Mouse (Mus musculus) embryonic facial prominence, embryonic 12.5 days (tissue): ENCODE results near the gene Spata5. TPM values are rescaled to one million over a fixed set of nuclear protein-coding genes. Genes with fewer than 3 reads are reported as not detected.

ENCODE experiments used
- ATAC-seq: fragments of 200-750 bp; cut with Nextera tagmentation; 2 replicates; pipeline ENCODE4 v1.8.0; 2017; ENCODE audit not compliant: insufficient number of reproducible peaks, insufficient read depth, low FRiP score, low TSS enrichment
- H3K27ac ChIP-seq: fragments of 300-500 bp; sonication (generic); 2 replicates; pipeline ENCODE4 v1.5.1; 2016; ENCODE audit warnings: mild to moderate bottlenecking
- H3K27me3 ChIP-seq: fragments of 300-500 bp; sonication (generic); 2 replicates; pipeline ENCODE4 v1.6.1; 2016; ENCODE audit warnings: mild to moderate bottlenecking, moderate library complexity
- H3K36me3 ChIP-seq: fragments of 300-500 bp; sonication (generic); 2 replicates; pipeline ENCODE4 v1.6.1; 2016; ENCODE audit warnings: mild to moderate bottlenecking
- H3K4me1 ChIP-seq: fragments of 300-500 bp; sonication (generic); 2 replicates; pipeline ENCODE4 v1.6.1; 2016
- H3K4me2 ChIP-seq: fragments of 300-500 bp; sonication (generic); replicated peaks from 2 replicates; pipeline ENCODE4 v1.6.1; 2016; ENCODE audit warnings: mild to moderate bottlenecking, moderate library complexity
- H3K4me3 ChIP-seq: fragments of 300-500 bp; sonication (generic); 2 replicates; pipeline ENCODE4 v1.5.1; 2016; ENCODE audit warnings: mild to moderate bottlenecking
- H3K9ac ChIP-seq: fragments of 300-500 bp; sonication (generic); 2 replicates; pipeline ENCODE4 v1.6.1; 2016; ENCODE audit warnings: mild to moderate bottlenecking, moderate library complexity
- H3K9me3 ChIP-seq: fragments of 300-500 bp; sonication (generic); 2 replicates; pipeline ENCODE4 v1.6.1; 2016; ENCODE audit warnings: mild to moderate bottlenecking, moderate library complexity
- WGBS: fragments of 180-500 bp; shearing (Covaris S2); methylation state at CpG from one replicate; pipeline ENCODE4 v1.1.7; 2016; 5-methylcytosine and 5-hydroxymethylcytosine counted together
- polyA plus RNA-seq: library from polyadenylated mRNA; unstranded; fragments of >200 nt; fragmentation: Nextera tagmentation; extraction: Ambion mirVana; gene quantifications from 2 replicates; pipeline ENCODE4 v1.2.1, GENCODE M21; 2016

The Spata5 gene
- polyA plus RNA-seq, 1 experiment from 2014 or later, result 50.0 TPM

DNA sequence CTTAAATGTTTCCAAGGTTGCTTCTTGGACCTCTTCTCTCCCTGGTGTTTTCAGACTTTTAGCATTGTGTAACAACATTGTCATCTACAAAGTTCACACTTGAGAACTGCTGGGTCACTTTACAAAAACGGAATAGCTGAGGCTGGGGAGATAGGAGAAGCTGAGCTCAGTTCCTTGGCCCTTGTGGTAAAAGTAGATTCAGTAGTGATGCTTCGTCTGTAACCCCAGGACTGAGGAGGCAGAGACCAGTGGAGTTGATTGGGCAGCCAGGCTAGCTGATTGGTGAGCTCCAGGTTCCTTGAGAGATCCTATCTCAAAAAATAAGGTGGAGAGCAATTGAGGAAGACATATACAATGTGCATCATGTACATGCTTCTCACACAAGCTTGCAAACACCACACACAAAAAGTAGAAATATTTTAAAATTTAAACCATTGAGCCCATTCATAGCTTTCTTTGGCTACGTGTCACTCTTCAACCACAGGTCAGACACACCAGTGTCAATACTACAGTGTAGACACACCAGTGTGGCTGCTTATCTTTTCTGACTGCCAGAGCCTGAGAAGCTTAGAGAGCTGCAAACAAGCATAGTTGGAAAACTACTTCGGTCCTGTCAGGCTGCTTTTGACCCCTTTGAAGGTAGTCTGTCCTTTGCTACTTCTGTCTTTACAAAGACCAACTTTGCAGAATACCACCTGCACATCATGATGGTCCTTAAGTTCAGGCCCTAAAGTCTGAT lies 138.2 kb downstream of the Spata5 start:
- peaks cover 15% of the 10 kb centered on the region for H3K4me1 ChIP-seq
- WGBS, result 88% methylated on average over 4 of the region's 4 CpGs
- no peak for ATAC-seq
- no peak overlapping the region for H3K4me2 ChIP-seq
- H3K9me3 ChIP-seq, result no peaks in the 10 kb centered on the region
- no peak overlapping the region for H3K4me3 ChIP-seq
- H3K27me3 ChIP-seq, result no peaks in the 10 kb centered on the region
- H3K36me3 ChIP-seq, result no peaks in the 10 kb centered on the region
- no peak overlapping the region for H3K27ac ChIP-seq
- H3K9ac ChIP-seq, result no peak overlapping the region

DNA sequence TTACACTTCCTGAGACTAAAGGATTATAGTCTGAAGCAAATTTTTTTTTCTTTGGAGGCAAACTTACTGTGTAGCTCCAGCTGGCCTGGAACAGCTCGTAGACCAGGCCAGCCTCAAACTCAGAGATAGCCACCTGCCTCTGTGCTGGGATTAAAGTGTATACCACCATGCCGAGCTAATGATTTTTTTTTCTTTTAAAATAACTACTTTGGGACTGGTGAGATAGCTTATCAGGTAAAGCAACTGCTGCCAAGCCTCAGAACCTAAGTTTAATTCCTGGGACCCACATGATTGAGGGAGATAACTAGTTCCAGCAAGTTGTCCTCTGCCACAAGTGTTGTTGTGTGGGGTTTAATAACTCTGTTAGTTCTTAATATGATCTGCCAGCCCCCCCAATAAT lies 139.6 kb downstream of the Spata5 start:
- no peak overlapping the region for H3K9ac ChIP-seq
- WGBS, result 75% methylated on average over 2 of the region's 2 CpGs

DNA sequence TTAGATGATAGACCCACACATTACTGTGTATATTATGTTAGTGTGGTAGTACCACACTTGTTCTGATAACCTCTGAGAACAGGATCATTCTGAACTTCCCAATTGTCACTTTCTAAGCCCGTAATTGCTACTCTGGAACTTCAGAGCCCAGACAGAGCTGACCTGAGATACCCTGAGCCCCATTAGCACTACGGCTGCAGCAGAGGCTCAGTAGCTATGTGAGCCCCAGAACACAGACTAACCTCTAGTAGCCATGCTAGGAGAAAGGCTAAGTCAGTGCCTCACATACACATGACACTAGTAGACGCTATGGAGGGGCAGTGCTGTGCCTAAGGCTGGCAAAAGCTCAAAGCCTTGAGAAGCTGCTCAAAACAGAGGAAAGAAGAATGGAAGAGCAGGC lies 141.8 kb downstream of the Spata5 start:
- Histone ChIP-seq H3K9me3 (no peaks in the 10 kb centered on the region), H3K9ac (no peak overlapping the region), H3K4me1 (peaks cover 8% of the 10 kb centered on the region), H3K4me2 (no peak overlapping the region), H3K4me3 (no peak overlapping the region), H3K36me3 (no peaks in the 10 kb centered on the region), H3K27me3 (no peaks in the 10 kb centered on the region), H3K27ac (no peak overlapping the region)
- no peak for ATAC-seq
- 80% methylated on average over 3 of the region's 3 CpGs for WGBS

More for the DNA sequence above, 139.6 kb downstream of the Spata5 start:
- no peaks in the 10 kb centered on the region for H3K27me3 ChIP-seq
- H3K36me3 ChIP-seq, result no peaks in the 10 kb centered on the region
- no peak overlapping the region for H3K4me2 ChIP-seq
- no peak for ATAC-seq
- H3K4me3 ChIP-seq, result no peak overlapping the region
- no peaks in the 10 kb centered on the region for H3K9me3 ChIP-seq
- H3K4me1 ChIP-seq, result peaks cover 15% of the 10 kb centered on the region
- no peak overlapping the region for H3K27ac ChIP-seq

DNA sequence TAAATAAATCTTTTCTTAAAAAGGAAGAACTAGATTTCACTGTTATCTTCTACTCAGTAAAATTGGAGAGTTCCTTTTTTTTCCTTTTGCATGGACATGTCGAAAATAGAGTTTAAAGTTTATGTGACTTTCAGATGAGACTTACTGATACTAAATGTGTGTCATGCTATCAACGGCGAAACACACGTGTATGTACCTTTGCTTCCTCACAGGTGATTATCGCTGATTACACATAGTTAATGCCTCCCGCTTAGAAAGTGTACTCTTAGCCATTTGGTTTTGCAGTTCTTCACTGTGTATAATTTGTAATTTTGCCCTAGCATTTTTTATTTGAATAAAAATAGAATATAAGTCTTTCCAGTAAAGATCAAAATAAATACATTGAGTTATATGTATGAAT lies 146.4 kb downstream of the Spata5 start:
- Histone ChIP-seq H3K4me2 (no peak overlapping the region), H3K4me1 (peaks cover 14% of the 10 kb centered on the region), H3K9ac (no peak overlapping the region), H3K27me3 (no peaks in the 10 kb centered on the region), H3K36me3 (no peaks in the 10 kb centered on the region), H3K27ac (no peak overlapping the region), H3K9me3 (no peaks in the 10 kb centered on the region), H3K4me3 (no peak overlapping the region)
- ATAC-seq, result no peak
- 92% methylated on average over 6 of the region's 6 CpGs for WGBS

DNA sequence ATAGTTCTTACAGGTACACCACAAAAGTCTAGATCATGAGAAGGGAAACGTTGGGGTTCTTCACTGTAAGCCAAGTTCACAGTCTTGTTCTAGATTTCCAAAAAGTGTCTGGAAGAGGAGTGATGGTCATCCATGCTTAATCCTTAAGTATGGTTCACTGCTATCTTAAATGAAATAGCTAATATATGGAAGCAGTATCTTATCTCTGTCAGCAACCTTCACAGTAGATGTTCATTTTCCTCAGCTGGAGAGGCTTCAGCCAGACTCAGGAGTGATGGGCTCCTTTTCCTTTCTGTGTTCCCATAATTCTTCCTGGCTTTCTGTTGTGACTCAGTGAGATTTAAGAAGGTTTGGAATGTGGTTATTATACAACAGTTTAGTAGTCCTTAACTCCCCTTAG lies 147.8 kb downstream of the Spata5 start:
- Histone ChIP-seq H3K27ac (no peak overlapping the region), H3K27me3 (no peaks in the 10 kb centered on the region), H3K36me3 (no peaks in the 10 kb centered on the region), H3K4me1 (peaks cover 19% of the 10 kb centered on the region), H3K9me3 (no peaks in the 10 kb centered on the region), H3K4me2 (no peak overlapping the region), H3K4me3 (no peak overlapping the region), H3K9ac (no peak overlapping the region)
- 91% methylated on average over 1 of the region's 1 CpGs for WGBS
- no peak for ATAC-seq

DNA sequence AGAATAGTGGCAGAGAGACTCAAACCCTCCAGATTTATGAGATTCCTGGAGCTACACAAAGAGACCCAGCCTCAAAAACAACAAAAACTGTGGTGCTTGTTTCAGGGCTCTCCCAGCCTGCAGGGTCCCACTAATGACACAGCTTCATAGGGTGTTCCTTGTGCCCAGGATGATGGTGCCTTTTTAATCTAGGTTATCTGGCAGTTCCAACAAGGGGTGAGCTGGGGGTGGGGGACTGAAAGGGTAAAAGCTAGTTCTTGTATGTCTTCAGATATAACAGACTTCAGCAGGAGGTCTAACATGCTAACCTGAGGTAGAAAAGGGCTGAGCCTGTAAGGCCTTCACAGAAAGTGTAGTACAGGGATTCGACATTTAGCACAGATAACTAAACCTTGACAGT lies 149.1 kb downstream of the Spata5 start:
- H3K27me3 ChIP-seq, result no peaks in the 10 kb centered on the region
- no peak overlapping the region for H3K9ac ChIP-seq
- H3K9me3 ChIP-seq, result no peaks in the 10 kb centered on the region
- H3K4me3 ChIP-seq, result no peak overlapping the region
- H3K4me2 ChIP-seq, result no peak overlapping the region
- ATAC-seq, result no peak
- H3K4me1 ChIP-seq, result peaks cover 19% of the 10 kb centered on the region
- H3K27ac ChIP-seq, result no peak overlapping the region
- H3K36me3 ChIP-seq, result no peaks in the 10 kb centered on the region
- 74% methylated on average over 1 of the region's 1 CpGs for WGBS

DNA sequence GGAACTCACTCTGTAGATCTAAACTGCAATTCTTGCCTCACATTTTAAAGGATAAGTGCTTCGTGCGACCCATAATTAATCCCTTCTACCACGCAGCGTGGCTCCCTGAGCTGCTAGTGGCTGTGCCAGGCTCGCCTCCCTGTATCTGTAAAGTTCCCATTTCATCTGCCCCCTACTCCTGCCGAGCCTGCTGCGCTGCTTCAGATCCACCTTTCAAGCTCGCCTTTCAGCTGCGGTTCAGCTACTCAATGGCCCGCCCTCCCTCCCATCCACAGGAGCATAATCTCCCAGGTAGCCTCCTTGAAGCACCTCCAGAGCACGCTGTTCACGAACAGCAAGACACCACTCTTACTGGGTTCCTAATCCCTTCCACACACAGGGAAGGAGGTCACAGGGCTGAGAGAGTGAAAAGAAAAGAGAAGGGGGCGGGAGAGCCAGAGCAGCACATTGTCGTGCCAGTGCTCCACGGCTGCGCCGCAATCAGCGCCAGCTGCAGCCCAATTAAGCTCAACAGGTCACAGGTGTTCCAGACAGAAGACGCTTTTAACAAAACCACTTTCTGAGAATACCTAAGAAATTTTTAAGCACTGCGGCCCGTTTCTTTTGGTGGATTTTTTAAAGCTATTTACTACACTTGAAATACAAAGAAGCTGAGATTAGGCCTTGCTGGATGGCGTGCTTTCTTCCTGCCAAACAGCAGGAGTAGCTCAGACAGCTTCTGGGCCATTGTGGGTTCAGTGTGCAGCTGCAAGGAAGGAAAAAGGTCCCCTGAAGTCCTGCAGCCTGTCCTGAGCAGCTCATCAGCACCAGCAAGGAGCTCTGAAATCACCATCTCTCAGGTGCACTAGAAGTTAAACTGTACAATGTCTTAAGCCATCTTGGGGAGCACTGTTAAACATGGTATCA lies 150.2 kb downstream of the Spata5 start:
- Histone ChIP-seq H3K9ac (no peak overlapping the region; the same call in 1 of the 2 replicates), H3K27ac (peak overlapping the region; percentile 74)
- peak; percentile 79; the same call in 1 of the 2 replicates for ATAC-seq

DNA sequence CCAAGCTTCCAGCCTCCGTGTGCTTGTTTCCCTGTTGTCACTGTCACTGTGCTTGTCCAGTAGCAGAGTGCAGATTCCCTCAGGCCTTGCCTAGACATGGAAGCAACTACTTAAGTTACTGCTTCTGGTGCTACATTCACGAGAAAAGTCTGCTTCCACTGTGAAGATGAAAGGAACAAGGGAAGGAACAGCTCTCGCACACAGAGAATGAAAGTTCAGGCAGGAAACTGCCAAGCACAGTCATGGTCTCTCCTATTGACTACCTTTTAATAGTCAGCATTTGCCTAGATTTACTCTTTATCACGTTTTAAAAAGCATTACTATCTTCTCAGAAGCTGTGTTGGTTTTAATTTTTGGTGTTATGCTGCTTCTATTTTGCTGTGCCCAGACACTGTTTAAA lies 151.9 kb downstream of the Spata5 start:
- Histone ChIP-seq H3K27me3 (no peaks in the 10 kb centered on the region), H3K4me1 (peaks cover 19% of the 10 kb centered on the region), H3K4me2 (no peak overlapping the region), H3K4me3 (no peak overlapping the region), H3K9ac (no peak overlapping the region), H3K9me3 (no peaks in the 10 kb centered on the region), H3K27ac (no peak overlapping the region), H3K36me3 (no peaks in the 10 kb centered on the region; the same call in 1 of the 2 replicates)
- 27% methylated on average over 4 of the region's 4 CpGs for WGBS
- ATAC-seq, result no peak

More for the DNA sequence above, 150.2 kb downstream of the Spata5 start:
- Histone ChIP-seq H3K9me3 (no peaks in the 10 kb centered on the region), H3K4me1 (peaks cover 19% of the 10 kb centered on the region), H3K27me3 (no peaks in the 10 kb centered on the region), H3K4me2 (peak overlapping the region; percentile 32), H3K4me3 (no peak overlapping the region), H3K36me3 (no peaks in the 10 kb centered on the region; the same call in 1 of the 2 replicates)
- 20% methylated on average over 22 of the region's 22 CpGs for WGBS

DNA sequence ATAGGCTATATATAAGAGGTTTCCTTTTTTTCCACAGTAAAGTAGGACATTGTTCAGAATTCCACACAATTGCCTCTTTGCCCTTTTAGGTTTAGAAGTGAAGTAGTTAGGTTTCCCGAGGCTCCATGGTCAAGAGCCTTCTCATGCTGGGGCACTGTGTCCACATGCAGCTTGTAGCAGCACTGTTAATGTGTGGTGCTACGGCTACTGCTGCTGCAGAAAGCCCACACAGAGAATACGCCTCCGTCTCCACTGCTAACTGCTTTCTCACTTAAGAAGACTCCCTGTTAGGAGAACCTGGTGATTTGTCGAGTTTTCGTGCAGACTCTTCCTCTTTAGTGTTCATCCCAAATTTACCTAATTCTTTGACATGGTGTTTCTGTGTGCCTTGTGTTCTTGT lies 152.4 kb downstream of the Spata5 start:
- no peaks in the 10 kb centered on the region for H3K9me3 ChIP-seq
- no peak overlapping the region for H3K27ac ChIP-seq
- H3K27me3 ChIP-seq, result no peaks in the 10 kb centered on the region
- no peak overlapping the region for H3K4me2 ChIP-seq
- no peak for ATAC-seq
- no peaks in the 10 kb centered on the region; the same call in 1 of the 2 replicates for H3K36me3 ChIP-seq
- H3K9ac ChIP-seq, result no peak overlapping the region
- 76% methylated on average over 6 of the region's 6 CpGs for WGBS
- no peak overlapping the region for H3K4me3 ChIP-seq
- H3K4me1 ChIP-seq, result peaks cover 19% of the 10 kb centered on the region

GRCm38 (mm10) chr3:37576840-37577239 lies 157.1 kb downstream of the Spata5 start:
- Histone ChIP-seq H3K9me3 (no peaks in the 10 kb centered on the region), H3K27me3 (no peaks in the 10 kb centered on the region), H3K36me3 (no peaks in the 10 kb centered on the region; the same call in 1 of the 2 replicates), H3K9ac (no peak overlapping the region), H3K4me2 (no peak overlapping the region), H3K4me3 (no peak overlapping the region), H3K27ac (no peak overlapping the region), H3K4me1 (peaks cover under 1% of the 10 kb centered on the region; the same call in 1 of the 2 replicates)
- no peak for ATAC-seq
- WGBS, result 93% methylated on average over 6 of the region's 6 CpGs

DNA sequence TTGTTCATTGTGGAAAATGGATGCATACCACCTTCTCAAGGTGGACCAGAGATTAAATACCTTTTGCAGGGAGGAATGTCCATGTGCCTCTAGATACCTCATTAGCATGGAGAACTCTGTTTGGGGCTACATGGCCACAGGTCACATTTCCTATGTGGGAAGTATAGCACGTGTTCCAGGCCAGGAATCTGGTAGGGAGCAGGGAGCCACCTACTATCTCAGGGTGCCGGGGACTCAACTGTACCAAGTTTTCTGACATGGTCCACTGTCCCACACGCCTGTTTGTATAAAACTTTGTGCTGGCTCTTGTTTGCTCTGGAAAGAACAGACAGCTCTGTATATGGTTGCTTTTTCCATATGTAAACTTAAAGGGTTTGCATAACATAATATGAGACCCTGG lies 158.0 kb downstream of the Spata5 start:
- Histone ChIP-seq H3K36me3 (no peaks in the 10 kb centered on the region; the same call in 1 of the 2 replicates), H3K4me3 (no peak overlapping the region), H3K4me1 (no peaks in the 10 kb centered on the region), H3K27ac (no peak overlapping the region), H3K9me3 (no peaks in the 10 kb centered on the region), H3K27me3 (no peaks in the 10 kb centered on the region), H3K4me2 (no peak overlapping the region), H3K9ac (no peak overlapping the region)
- WGBS, result 88% methylated on average over 3 of the region's 3 CpGs
- no peak for ATAC-seq

- no peaks in the 10 kb centered on the region for H3K9me3 ChIP-seq
- no peak overlapping the region for H3K27ac ChIP-seq
- no peak overlapping the region for H3K4me3 ChIP-seq
- peaks cover 15% of the 10 kb centered on the region for H3K4me1 ChIP-seq
- ATAC-seq, result no peak
- no peaks in the 10 kb centered on the region for H3K36me3 ChIP-seq
- H3K27me3 ChIP-seq, result no peaks in the 10 kb centered on the region
- H3K4me2 ChIP-seq, result no peak overlapping the region
- 82% methylated on average over 5 of the region's 5 CpGs for WGBS
- no peak overlapping the region for H3K9ac ChIP-seq
Observed at GRCm38 (mm10) chr3:37584576-37584975, 164.9 kb downstream of the Spata5 start.
